Mouse (Mus musculus) left cerebral cortex, postnatal 10 days (tissue): Measurements from ENCODE around the gene Psmd13. TPM values are rescaled to one million over a fixed set of nuclear protein-coding genes. Genes with fewer than 3 reads are reported as not detected.
"Not testable (repeated sequence)": the region's sequence is repeated elsewhere in the genome, so short reads cannot be mapped to it uniquely, and the experiment has no call there.

Experiments
- DNase-seq, 2 experiments: peaks; one replicate each; pipeline ENCODE4 v3.0.0; 2021 to 2022; ENCODE audit warnings: low spot score in 2 of 2, mixed read lengths in 1 of 2; ENCODE audit errors: extremely low spot score in 1 of 2
- intact Hi-C: fragments of 180-260 bp; cut with DNase I; formaldehyde crosslinking; loops from one replicate; pipeline ENCODE4 v1.15.1; 2025
- total RNA-seq, 2 experiments: library from RNA; stranded (reverse); gene quantifications; 2 replicates each; pipeline ENCODE4 v1.2.3; 2021

Gene Psmd13
- total RNA-seq, 2 experiments from 2014 or later, result 144 to 153 TPM

- intact Hi-C loops, result no loop called here
- no peak for DNase-seq
Observed at GRCm38 (mm10) chr7:140855181-140855580, 26.6 kb upstream of the Psmd13 start.

GRCm38 (mm10) chr7:140855860-140856784 lies 25.6 kb upstream of the Psmd13 start, which contains the start of gene Gm45785:
TSS of gene Gm45785 (minus strand) at chr7:140856331.
- intact Hi-C loops, result no loop called here

GRCm38 (mm10) chr7:140856785-140857549 lies 24.8 kb upstream of the Psmd13 start, which contains the start of gene Ric8a:
TSS of gene Ric8a (plus strand) at chr7:140856957.
- intact Hi-C loops, result no loop called here
- peak; percentile 77 to 93 for DNase-seq

More at GRCm38 (mm10) chr7:140855860-140856784, 25.6 kb upstream of the Psmd13 start, which contains the start of gene Gm45785:
- DNase-seq, result peak; percentile 84 to 88

- intact Hi-C loops, result no loop called here
- DNase-seq, result no peak
Observed at GRCm38 (mm10) chr7:140857550-140858505, 23.9 kb upstream of the Psmd13 start, which contains the start of gene Bet1l. TSS of gene Bet1l (minus strand) at chr7:140857577.

- no peak for DNase-seq
- intact Hi-C loops, result no loop called here
Observed at GRCm38 (mm10) chr7:140858746-140859145, 23.0 kb upstream of the Psmd13 start.

- intact Hi-C loops, result no loop called here
- no peak for DNase-seq
Observed at GRCm38 (mm10) chr7:140859997-140860396, 21.8 kb upstream of the Psmd13 start.

- intact Hi-C loops, result no loop called here
- DNase-seq, result no peak
Observed at GRCm38 (mm10) chr7:140860728-140861127, 21.0 kb upstream of the Psmd13 start.

GRCm38 (mm10) chr7:140864761-140865160 lies 17.0 kb upstream of the Psmd13 start:
- intact Hi-C loops, result no loop called here
- no peak for DNase-seq

- intact Hi-C loops, result no loop called here
- no peak for DNase-seq
Observed at GRCm38 (mm10) chr7:140874224-140874623, 7.5 kb upstream of the Psmd13 start.

- intact Hi-C loops, result no loop called here
- no peak for DNase-seq
Observed at GRCm38 (mm10) chr7:140877364-140877763, 4.4 kb upstream of the Psmd13 start.

GRCm38 (mm10) chr7:140879355-140879754 lies 2.4 kb upstream of the Psmd13 start:
- intact Hi-C loops, result no loop called here
- DNase-seq, result no peak

- intact Hi-C loops, result loop anchor here (10.0 kb wide), 1 partner anchor 796 kb away; the partner anchor contains the start of gene Caly
- no peak for DNase-seq
Observed at GRCm38 (mm10) chr7:140880419-140880818, 1.3 kb upstream of the Psmd13 start.

GRCm38 (mm10) chr7:140880865-140881515 lies 778 bp upstream of the Psmd13 start:
- DNase-seq, result no peak
- intact Hi-C loops, result loop anchor here (10.0 kb wide), 1 partner anchor 796 kb away; the partner anchor contains the start of gene Caly

GRCm38 (mm10) chr7:140882469-140882803 lies 668 bp downstream of the Psmd13 start:
- DNase-seq, result no peak
- intact Hi-C loops, result loop anchor here (10.0 kb wide), 1 partner anchor 798 kb away; the partner anchor contains the start of gene Caly

- intact Hi-C loops, DNase-seq: not testable (repeated sequence)
Observed at GRCm38 (mm10) chr7:140890636-140891035, 8.9 kb downstream of the Psmd13 start.

GRCm38 (mm10) chr7:140894031-140894430 lies 12.3 kb downstream of the Psmd13 start:
- intact Hi-C loops, result no loop called here
- no peak for DNase-seq

GRCm38 (mm10) chr7:140894611-140895010 lies 12.8 kb downstream of the Psmd13 start:
- intact Hi-C loops, result no loop called here
- no peak for DNase-seq

GRCm38 (mm10) chr7:140897863-140898262 lies 16.1 kb downstream of the Psmd13 start:
- intact Hi-C loops, result no loop called here
- no peak for DNase-seq
